In genomic region chr6:137918156-137918555, GRCm38 (mm10) we compare ENCODE assay signal across 22 mouse cellular contexts.
"Had no signal": no experiment of that assay in that cellular context is flagged by ENCODE, and none has a peak within 500 bp of the region (broad histone marks: within the 10 kb centered on the region; RNA-seq: fewer than 3 reads in every experiment).

No protein-coding gene starts in this region.

- H3K4me3 ChIP-seq: lung, embryonic 15.5 days; megakaryocyte, embryonic 14.5 days; midbrain, embryonic 13.5 days; midbrain, embryonic 15.5 days; neural tube, embryonic 13.5 days; neural tube, embryonic 15.5 days; stomach, embryonic 15.5 days had no signal

- DNase-seq: liver, postnatal 0 days; lung, adult 2 months; lung, postnatal 14 days; lung, postnatal 36 days; retina, postnatal 1 day; right cerebral cortex, adult 18-20 months; right cerebral cortex, postnatal 25 days; right cerebral cortex, postnatal 4 days; thymus, adult 2 months; thymus, postnatal 25 days; thymus, postnatal 4 days had no signal

- H3K36me3 ChIP-seq: lung, embryonic 15.5 days; midbrain, embryonic 13.5 days; midbrain, embryonic 15.5 days; neural tube, embryonic 13.5 days; neural tube, embryonic 15.5 days; stomach, embryonic 15.5 days had no signal

- H3K9ac ChIP-seq: liver, postnatal 0 days; lung, embryonic 15.5 days; midbrain, embryonic 13.5 days; midbrain, embryonic 15.5 days; neural tube, embryonic 13.5 days; neural tube, embryonic 15.5 days; stomach, embryonic 15.5 days had no signal

- H3K4me1 ChIP-seq: lung, embryonic 15.5 days; megakaryocyte, embryonic 14.5 days; midbrain, embryonic 13.5 days; midbrain, embryonic 15.5 days; neural tube, embryonic 13.5 days; neural tube, embryonic 15.5 days; stomach, embryonic 15.5 days had no signal

- H3K4me2 ChIP-seq: lung, embryonic 15.5 days; midbrain, embryonic 11.5 days; midbrain, embryonic 13.5 days; midbrain, embryonic 15.5 days; neural tube, embryonic 13.5 days; neural tube, embryonic 15.5 days; stomach, embryonic 15.5 days had no signal

- H3K27me3 ChIP-seq: lung, embryonic 15.5 days; megakaryocyte, embryonic 14.5 days; midbrain, embryonic 13.5 days; midbrain, embryonic 15.5 days; neural tube, embryonic 13.5 days; neural tube, embryonic 15.5 days; stomach, embryonic 15.5 days had no signal

- H3K27ac ChIP-seq: lung, embryonic 15.5 days; macrophage; midbrain, embryonic 13.5 days; midbrain, embryonic 15.5 days; neural tube, embryonic 13.5 days; neural tube, embryonic 15.5 days; stomach, embryonic 15.5 days; stomach, postnatal 0 days had no signal

- H3K9me3 ChIP-seq: lung, embryonic 15.5 days; midbrain, embryonic 13.5 days; midbrain, embryonic 15.5 days; neural tube, embryonic 13.5 days; neural tube, embryonic 15.5 days; stomach, embryonic 15.5 days had no signal

- ATAC-seq: liver, postnatal 0 days; lung, postnatal 0 days; midbrain, embryonic 13.5 days; midbrain, embryonic 15.5 days had no signal
